Mouse (Mus musculus): ENCODE results near the gene Rdm1.
A peak's percentile ranks its signal among the peaks of the same experiment; 100 is the strongest.
"Not testable (repeated sequence)": the region's sequence is repeated elsewhere in the genome, so short reads cannot be mapped to it uniquely, and the experiment has no call there.

The Rdm1 gene

GRCm38 (mm10) chr11:101616948-101617767 is 9.8 kb upstream of the Rdm1 start:
- no peak for DNase-seq (ENCODE audit: low read depth, low spot score)

GRCm38 (mm10) chr11:101617849-101618248 is 9.1 kb upstream of the Rdm1 start:
- peak; percentile 67 for DNase-seq (ENCODE audit: low read depth, low spot score)

DNA sequence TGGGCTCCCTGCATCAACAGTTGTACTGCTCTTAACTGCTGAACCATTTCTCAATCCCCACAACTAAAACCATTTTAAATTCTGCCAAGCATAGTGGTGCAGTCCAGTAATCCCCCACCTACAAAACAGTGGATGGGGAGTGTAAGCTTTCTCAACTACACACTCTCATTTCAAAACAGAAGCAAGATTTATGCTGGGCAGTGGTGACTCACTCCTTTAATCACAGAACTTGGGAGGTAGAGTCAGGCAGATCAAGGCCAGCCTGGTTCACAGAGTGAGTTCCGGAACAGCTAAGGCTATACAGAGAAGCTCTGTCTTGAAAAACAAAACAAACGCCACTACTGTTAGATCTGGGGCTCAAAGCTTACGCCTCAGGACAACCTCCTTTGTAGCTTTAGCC is 8.4 kb upstream of the Rdm1 start:
- no peak for DNase-seq (ENCODE audit: low read depth, low spot score)

DNA sequence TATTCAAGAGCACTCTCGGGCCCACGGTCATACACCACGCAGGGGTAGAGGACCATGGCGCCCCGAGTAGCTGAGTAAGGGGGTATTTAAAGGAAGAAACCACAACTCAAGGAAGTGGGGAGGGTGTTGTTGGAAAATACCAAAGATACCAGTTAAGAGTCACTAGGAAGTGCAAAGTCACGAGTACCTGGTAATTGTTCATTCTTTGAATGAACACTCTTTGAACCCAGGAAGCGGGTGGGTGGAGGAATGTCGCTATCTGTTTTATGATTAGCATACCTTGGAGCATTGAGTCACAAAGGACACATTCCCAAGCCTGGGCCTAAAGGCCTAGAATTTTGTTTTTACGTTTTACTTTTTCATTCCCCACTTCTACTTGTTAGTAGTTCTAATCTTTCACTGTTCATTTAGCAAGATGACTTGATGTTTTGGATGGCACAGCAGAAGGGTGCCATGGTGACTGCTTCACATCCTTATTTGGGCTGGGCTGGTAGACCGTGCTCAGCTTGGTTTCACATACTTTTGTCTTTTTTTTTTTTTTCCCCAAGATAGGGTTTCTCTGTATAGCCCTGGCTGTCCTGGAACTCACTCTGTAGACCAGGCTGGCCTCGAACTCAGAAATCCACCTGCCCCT is 6.9 kb upstream of the Rdm1 start:
- DNase-seq (ENCODE audit: low read depth, low spot score), result not testable (repeated sequence)

GRCm38 (mm10) chr11:101626649-101626994 is 373 bp upstream of the Rdm1 start:
- DNase-seq (ENCODE audit: low read depth, low spot score), result no peak

GRCm38 (mm10) chr11:101627857-101628559 is 1.0 kb downstream of the Rdm1 start:
- no peak for DNase-seq (ENCODE audit: low read depth, low spot score)

DNA sequence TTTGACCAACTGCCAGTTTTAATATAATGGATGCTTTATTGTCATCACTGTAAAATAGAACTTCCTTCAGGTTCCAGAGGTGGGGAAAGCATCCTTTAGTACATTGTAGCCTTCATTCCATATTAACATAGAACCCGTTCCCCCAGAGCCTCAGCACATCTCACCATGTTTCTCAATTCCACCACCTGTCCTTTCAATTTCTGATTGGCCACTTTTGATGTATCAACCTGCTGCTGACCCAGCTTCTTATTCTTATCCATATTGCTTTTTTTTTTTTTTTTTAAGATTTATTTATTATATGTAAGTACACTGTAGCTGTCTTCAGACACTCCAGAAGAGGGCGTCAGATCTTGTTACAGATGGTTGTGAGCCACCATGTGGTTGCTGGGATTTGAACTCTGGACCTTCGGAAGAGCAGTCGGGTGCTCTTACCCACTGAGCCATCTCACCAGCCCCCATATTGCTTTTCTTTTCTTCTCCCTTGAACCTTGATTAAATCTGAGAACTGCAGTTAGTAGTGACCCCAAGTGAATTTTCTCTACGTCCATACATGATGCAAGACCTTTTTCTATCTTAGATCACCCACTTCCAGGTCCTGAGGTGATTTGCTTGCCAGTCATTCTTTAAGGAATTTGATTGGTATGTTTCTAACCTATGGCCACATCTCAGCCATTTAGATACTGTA is 1.9 kb downstream of the Rdm1 start:
- not testable (repeated sequence) for DNase-seq (ENCODE audit: low read depth, low spot score)

GRCm38 (mm10) chr11:101635660-101636059 is 8.7 kb downstream of the Rdm1 start:
- DNase-seq (ENCODE audit: low read depth, low spot score), result no peak

DNA sequence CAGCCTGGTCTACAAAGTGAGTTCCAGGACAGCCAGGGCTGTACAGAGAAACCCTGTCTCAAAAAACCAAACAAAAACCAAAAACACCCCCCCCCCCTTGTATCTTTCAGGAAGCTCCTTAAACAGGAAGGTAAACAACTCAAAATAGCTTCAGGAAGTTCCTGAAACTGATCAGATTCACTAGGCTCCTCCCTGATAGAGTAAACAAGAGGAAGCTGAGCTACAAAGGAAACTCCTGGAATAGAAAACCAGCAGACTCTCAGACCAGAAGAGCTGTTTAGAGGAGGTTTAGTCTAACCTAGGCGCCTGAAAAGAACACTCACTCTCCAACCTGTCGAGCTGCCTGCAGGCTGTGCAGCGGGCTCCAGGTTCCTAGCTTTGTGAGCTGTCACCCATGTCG is 12.8 kb downstream of the Rdm1 start:
- no peak for DNase-seq (ENCODE audit: low read depth, low spot score)

DNA sequence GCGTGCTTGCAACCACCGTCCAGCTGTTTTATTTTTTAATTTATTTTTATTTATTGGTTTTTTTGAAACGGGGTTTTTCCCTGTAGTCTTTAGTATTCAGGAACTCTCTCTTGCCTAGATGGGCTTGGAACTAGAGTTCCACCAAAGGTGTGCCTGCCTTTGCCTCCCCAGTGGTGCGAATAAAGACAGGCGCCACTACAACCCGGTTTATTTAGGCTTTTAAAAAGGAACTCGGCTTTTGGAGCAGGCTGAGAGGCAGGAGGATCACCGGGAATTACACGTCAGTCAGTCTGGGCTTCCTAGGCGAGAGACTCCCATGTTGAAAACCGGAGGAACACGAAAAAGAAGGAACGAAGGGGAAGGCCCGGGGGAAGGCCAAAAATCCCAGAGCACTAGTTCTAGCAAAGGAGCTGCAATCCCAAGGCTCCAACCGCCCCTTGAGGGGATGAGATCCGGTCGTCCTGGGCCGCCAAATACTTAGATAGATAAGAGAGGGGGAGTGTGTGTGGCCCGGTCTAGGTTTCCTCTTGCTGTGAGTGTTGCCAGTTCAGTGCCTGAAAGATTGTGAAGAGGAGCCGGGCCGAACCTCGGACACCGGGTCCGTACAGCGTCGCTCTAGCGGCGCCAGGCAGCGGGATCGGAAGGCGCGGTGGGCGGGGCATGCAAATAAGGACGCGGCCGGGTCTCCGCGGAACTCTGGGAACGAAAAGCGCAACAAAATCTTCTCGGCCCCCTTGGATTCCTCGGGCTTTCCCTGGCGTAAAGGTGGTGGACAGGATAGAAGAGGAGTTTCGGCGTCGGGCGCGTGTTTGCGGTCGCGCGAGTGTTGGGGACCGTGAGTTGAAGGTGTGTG is 14.1 kb downstream of the Rdm1 start:
- DNase-seq (ENCODE audit: low read depth, low spot score), result not testable (repeated sequence)

DNA sequence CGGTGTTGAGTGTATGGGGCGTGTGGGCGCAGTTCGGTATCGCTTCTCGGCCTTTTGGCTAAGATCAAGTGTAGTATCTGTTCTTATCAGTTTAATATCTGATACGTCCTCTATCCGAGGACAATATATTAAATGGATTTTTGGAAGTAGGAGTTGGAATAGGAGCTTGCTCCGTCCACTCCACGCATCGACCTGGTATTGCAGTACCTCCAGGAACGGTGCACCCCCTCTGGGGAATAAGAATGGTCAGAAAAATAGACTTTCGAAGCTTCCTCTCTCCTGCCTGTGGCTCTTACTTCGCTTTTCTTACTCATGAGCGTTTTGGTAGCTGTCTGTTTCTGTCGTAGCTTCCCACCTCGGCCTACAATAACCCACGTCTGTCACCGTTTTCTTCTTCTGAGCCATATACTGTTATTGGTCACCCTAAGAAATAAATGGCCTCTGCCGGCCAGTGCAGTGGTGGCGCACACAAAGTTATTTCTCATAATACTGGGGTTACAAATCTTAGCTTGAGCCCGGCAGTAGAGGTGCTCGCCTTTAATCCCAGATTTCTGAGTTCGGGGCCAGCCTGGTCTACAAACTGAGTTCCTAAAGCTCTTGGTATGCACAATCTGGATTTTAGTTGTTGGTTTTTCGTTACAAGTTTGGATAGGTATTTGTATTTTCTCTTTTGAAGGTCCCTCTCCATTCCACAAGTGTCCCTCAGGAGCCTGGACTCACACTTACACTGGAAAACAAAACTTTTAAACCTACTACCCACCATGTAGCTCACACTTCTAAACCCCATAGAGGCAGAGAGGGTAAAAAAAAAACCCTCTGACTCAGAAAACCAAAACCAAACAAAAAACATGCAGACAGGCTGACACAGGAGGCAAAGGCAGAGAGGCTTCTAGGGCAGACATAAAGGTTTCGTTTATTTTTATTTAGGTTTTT is 15.0 kb downstream of the Rdm1 start:
- DNase-seq (ENCODE audit: low read depth, low spot score), result not testable (repeated sequence)

GRCm38 (mm10) chr11:101642931-101643330 is 15.9 kb downstream of the Rdm1 start:
- DNase-seq (ENCODE audit: low read depth, low spot score), result no peak

GRCm38 (mm10) chr11:101644591-101644990 is 17.6 kb downstream of the Rdm1 start:
- no peak for DNase-seq (ENCODE audit: low read depth, low spot score)

GRCm38 (mm10) chr11:101645043-101645410 is 18.0 kb downstream of the Rdm1 start:
- not testable (repeated sequence) for DNase-seq (ENCODE audit: low read depth, low spot score)

- peak; percentile 57 for DNase-seq (ENCODE audit: low read depth, low spot score)
Measured at GRCm38 (mm10) chr11:101645411-101646282, 18.7 kb downstream of the Rdm1 start.

DNA sequence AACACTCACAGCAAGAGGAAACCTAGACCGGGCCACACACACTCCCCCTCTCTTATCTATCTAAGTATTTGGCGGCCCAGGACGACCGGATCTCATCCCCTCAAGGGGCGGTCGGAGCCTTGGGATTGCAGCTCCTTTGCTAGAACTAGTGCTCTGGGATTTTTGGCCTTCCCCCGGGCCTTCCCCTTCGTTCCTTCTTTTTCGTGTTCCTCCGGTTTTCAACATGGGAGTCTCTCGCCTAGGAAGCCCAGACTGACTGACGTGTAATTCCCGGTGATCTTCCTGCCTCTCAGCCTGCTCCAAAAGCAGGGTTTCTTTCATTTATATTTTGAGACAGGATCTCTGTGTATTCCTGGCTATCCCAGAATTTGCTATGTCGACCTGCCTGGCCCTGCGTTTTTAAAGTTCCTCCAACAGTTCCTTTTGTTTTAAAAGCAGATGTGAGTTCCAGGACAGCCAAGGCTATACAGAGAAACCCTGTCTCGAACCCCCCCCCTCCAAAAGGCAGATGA is 19.3 kb downstream of the Rdm1 start:
- not testable (repeated sequence) for DNase-seq (ENCODE audit: low read depth, low spot score)

DNA sequence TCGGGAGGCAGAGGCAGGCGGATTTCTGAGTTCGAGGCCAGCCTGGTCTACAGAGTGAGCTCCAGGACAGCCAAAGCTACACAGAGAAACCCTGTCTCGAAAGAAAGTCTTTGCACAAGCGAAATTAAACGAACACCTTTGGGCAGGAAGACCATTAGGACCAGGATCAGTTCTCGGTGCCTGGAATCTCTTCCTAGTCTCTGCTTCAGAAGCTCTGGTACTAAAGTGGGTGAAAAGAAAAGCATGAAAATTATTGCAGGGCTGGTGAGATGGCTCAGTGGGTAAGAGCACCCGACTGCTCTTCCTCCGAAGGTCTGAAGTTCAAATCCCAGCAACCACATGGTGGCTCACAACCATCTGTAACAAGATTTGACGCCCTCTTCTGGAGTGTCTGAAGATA is 20.1 kb downstream of the Rdm1 start:
- DNase-seq (ENCODE audit: low read depth, low spot score), result not testable (repeated sequence)

DNA sequence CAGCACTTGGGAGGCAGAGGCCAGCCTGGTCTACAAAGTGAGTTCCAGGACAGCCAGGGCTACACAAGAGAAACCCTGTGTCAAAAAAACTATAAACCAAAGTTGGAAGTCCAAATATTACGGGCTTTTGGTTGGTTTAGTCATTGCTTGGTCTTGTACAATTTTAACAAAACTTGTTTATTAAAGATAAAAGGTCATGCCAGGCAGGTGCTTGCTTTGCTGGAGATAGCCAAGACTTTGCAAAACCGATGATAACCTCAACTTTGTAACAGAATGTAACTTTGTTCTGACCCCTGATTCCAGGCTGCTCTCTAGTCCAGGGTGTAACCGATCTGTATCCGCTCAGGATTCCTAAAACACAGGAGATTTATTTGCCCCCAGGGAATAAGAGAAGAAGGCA is 29.4 kb downstream of the Rdm1 start:
- no peak for DNase-seq (ENCODE audit: low read depth, low spot score)

GRCm38 (mm10) chr11:101657528-101657885 is 30.5 kb downstream of the Rdm1 start:
- no peak for DNase-seq (ENCODE audit: low read depth, low spot score)
